Mouse (Mus musculus) lung, postnatal 0 days (tissue): ENCODE measurements around the gene Rabep1.

Source experiments
- CTCF ChIP-seq: IDR thresholded peaks from 2 replicates; pipeline ENCODE4 v1.5.1; 2016; ENCODE audit warnings: antibody characterized with exemption, mild to moderate bottlenecking
- EP300 ChIP-seq: IDR thresholded peaks from 2 replicates; pipeline ENCODE4 v1.6.1; 2016; ENCODE audit warnings: antibody characterized with exemption, mild to moderate bottlenecking, control low read depth

DNA sequence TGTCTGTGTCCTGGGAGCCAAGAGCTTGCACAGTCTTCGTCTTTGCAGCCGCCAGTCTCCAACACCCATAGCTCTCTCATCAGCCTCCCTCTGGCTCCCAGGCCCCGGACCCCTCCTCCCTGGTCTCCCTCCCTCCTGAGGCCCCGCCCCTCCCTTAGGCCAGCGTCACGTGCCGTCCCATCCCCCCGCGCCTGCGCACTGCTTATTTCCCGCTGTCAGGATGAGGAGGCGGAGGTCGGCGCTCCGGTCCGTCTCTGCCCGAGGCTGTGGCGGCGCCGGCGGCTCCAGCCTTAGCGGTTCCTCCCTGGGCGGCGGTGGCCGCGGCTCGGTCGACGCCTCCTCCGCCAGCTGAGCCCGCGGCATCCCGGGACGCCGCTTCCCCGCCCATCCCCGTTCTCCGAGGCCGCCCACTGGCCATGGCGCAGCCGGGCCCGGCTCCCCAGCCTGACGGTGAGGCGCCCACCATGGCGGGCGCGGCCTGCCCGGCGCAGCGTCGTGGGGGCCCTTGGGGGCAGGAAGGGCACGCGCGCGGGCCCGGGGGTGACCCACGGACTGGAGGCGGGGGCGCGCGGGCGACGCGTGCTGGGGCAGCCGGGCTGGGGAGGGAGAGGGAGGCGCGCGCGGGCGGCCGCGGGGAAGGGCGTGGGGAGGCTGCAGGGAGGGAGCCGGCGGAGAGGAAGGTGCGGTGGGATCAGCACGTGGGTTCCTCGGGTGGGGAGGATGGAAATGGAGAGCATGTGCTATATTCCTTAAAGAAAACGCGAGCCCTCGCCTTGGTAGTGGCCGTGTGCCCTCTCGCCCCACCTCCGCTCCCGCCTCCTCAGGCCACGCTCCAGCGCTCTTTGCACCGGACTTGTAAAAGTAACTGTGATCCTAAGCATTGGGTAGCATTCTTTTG is at the start of gene Rabep1:
- TF ChIP-seq EP300 (no peak), CTCF (no peak)
